Mouse (Mus musculus) lung, postnatal 4 days (tissue): ENCODE results near the gene Styx.

Experiments
- DNase-seq, 2 experiments: peaks; one replicate each; pipeline ENCODE4 v3.0.0; 2021

Gene Styx

DNA sequence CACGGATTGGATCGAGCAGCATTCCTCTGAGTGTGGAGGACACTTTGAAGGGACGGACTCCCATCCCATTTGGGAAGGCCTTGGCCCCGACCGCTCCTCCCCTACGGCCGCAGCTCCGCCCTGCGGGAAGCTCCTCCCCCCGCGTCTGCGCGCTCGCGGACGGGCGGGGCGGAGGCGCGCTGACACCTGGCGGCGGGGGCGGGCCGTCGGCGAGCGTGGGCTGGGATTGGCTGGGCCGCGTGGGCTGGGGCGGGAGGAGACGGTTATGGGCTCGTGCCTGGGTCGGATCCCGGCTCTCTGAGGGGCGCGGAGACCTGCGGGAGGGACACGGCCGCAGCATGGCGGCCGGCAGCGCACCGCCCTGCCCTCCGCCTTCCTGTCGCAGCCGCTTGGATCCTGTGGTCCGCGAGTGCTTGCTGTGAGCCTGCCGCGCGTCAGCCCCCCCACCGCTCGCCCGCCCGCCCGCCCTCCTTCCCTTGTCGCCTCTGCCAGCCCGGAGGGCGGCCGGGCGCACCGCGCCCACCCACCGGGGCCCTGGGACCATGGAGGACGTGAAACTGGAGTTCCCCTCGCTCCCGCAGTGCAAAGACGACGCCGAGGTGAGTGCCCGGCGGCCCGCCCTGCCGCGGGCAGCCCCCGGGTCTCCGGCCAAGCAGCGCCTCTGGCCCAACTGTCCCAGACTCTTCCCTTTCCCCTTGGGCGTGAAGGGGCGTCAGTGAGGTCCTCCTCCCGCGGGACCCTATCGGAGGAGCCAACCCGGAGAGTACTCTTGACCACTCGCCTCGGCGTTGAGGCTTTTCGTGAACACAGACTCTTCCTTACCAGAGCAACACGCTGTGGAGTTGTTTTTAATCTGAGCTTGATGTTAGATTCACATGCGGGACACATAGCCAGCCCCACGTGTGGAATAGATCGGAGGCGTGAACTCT, at the start of gene Styx:
Gene Styx, plus strand, starts transcription at position 163 of the 929 bp plus-strand sequence.
- peak; percentile 98 for DNase-seq

DNA sequence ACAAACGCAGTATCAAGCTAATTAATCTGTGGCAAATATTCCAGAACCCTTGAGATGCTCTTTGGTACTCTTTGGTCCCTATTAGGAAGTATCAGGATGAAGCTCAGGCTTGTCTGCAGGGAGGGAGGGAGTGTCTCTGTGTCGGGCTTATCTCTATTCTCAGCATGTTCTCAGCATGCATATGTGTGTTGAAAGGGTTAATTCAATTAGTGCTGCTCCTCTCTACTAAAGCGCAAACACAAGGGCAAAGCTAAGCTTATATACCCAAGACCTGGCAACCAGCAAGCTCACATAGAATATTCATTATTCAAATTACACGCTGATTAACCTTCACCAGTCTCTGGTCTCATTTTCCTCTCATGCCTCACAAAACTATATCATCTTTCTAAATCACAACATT, 47.0 kb upstream of the Styx start:
- DNase-seq: no peak

DNA sequence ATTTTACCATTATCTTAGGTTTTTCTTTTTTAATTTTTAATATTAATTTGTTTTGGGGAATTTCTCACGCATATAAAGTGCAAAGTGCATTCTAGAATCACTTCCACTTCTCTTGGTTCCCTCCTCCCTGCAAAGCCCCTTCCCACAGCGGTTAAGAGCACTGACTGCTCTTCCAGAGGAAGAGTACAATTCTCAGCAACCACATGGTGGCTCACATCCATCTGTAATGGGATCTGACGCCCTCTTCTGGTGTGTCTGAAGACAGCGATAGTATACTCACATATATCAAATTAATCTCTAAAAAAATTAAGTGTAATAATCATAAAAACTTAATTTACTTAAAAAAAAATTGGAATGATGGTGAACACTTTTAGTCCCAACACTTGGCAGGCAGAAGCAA, 46.5 kb upstream of the Styx start:
- no peak for DNase-seq

GRCm38 (mm10) chr14:45305852-45306251, 45.0 kb upstream of the Styx start:
- DNase-seq: no peak

DNA sequence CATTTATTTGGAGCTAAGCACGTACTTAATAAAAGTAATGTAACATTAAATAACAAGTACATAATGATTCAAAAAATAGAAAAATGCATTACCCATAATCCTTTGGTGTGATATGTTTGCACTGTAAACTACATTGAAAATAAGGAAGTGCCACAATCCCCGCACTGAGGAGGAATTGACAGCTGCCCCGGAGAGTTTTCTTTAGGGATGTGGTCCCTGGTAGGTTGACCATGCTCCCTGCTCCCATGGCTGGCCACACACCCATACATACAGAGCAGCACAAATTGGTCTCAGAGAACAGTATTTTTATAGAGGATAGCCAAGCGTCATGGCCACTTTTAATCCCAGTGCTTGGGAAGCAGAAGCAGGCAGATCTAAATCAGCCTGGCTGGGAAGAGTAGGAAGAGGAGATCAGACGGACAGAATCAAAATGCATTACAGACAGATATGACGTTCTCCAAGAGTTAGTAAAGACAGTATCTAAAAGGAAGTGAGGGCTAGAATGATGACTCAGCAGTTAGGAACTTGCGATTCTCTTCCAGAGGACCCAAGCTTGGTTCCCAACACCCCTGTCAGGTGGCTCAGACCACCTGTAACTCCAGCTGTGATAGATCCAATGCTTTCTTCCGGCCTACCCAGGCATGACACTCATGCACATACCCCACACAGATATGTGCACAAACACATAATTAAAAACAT, 43.1 kb upstream of the Styx start:
- DNase-seq: no peak

DNA sequence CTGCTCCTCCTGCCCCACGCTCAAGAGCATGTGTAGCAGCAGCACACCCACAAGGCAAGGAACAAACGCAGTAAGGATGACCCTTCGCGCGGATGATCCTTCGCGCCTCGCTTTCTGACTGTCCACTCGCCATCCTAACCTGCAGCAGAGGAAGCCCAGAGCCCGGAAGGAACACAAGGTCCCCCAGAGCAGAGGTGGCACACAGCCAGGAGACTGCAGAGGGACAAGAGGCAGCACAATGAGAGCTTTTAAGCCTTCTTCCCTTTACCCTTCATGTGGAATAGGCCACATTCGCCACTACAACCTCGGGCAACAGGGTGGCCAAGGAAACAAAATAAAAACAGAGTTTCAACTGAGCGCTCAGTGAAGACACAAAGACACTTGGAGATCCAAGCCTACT, 41.2 kb upstream of the Styx start:
- DNase-seq: peak in 1 of 2 experiments; percentile 27

DNA sequence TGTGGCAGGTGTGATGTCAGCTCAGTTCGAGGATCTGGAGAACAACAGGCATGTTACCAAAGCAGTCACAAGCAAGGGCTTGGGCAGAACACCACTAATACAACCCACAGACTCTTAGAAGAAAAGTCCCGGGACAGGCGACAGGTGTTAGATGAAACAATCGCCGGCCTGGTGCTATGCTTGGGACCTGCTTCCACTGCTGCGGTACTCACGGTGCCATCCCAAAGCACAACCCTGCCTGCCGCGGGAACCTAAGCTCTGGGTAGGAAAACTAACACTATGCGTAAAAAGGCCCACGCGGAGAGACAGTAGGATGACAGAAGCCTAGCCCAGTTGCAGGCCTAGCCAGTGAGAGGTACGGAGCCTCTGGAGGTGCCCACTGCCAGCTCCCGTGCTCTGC, 40.8 kb upstream of the Styx start:
- no peak for DNase-seq

- DNase-seq: no peak
Measured at GRCm38 (mm10) chr14:45316927-45317326, 34.0 kb upstream of the Styx start.

DNA sequence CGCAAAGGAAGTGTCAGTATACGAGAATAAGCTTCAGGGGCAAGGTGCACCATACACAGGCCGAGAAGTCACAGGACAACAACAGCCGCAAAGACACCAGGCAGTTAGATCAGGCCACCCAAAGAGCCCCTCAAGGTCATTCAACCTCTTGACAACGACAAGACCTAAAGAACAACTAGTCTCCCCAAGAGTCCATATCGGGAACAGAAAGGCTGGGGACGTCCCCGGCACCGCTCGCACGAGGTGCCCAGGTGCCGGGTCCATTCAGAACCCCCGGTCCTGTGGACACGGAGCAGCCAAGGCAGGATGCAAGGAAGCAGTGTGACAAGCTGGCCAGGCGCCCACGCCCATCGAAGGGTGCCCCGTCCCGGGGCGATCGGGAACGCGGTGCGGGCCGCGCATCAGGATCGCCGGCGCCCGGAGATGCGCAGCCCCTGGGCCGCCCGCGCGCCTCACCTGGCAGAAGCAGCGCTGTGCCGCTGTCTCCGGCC, 32.9 kb upstream of the Styx start:
- DNase-seq: no peak

- DNase-seq: peak; percentile 87 to 91
Measured at GRCm38 (mm10) chr14:45318426-45319236, 32.3 kb upstream of the Styx start, which contains the start of gene Ero1l. Gene Ero1l (minus strand): TSS chr14:45318771.

DNA sequence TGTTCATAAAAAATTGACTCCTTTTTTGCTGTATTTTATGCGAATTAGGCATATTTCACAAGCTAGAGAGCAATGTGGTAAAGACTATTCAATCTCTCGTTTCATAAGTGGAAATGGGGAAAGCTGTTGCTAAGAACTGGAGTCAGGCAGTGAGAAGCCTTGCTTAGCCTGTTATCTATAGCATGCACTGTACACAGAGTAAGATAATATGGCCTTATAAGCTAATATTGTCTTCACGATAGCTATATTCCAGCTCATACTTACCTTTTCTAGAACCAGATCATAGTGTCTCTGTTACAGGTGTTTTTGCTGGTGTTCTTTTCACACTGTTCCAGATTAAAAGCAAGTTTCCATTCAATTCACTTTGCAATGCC, 31.7 kb upstream of the Styx start:
- DNase-seq: no peak

GRCm38 (mm10) chr14:45320111-45320510, 30.8 kb upstream of the Styx start:
- DNase-seq: no peak

DNA sequence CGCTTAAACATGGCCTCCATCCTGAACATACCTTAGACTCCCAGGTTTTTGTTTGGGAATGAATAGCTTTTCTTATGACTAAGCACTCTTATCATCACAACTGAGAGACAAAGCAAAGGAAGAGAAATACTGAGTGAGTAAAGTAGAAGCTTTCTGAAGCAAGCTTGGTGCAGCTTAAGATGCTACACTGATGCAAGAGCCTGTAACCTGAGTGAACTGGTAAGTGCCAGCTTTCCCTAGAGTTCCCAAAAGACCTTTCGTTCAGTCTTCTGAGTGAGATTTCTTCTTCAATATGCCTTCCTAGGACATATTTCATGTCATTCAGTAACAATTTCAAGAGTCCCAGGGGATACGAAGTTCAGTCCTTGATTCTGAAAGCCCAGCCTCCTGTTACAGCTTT, 29.8 kb upstream of the Styx start:
- DNase-seq: no peak

GRCm38 (mm10) chr14:45321622-45322021, 29.3 kb upstream of the Styx start:
- no peak for DNase-seq

- DNase-seq: no peak
Measured at GRCm38 (mm10) chr14:45322450-45322849, 28.4 kb upstream of the Styx start.

DNA sequence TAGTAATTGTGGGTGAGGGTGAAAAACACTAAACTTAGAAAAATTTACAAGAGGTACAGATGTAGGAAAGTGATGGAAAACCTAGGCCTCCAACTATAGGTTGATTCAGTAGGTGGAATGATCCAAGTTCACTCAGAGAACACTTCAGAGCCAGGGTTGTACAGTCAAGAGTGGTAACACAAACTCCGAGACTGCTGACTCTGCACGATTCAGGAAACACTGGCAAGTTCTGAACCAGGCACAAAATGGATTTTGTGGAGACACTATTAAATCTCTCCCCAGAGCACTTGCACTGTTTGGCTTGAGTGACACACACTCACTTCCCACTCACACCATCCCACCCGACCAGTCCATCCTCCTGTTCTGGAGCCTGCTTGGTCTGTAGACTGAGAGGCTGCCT, 27.6 kb upstream of the Styx start:
- no peak for DNase-seq

DNA sequence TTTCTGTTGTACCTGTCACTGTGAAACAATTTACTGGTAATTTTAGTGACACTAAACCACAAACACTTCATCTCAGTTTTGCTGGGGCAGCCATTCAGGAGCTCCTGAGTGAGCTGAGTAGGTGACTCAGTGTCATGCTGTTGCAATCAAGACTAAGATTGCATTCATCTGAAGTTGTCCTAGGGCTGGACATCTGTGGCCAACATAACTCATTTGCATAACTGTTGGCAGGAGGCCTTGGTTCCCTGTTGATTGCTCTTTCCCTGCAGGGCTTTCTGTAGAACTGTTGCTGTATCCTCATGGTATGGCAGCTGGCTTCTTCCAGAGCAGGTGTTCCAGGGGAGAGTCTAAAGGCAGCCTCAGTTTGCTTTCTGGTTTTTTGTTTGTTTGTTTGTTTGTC, 25.4 kb upstream of the Styx start:
- peak; percentile 39 to 41 for DNase-seq

- no peak for DNase-seq
Measured at GRCm38 (mm10) chr14:45328072-45328713, 22.7 kb upstream of the Styx start.

DNA sequence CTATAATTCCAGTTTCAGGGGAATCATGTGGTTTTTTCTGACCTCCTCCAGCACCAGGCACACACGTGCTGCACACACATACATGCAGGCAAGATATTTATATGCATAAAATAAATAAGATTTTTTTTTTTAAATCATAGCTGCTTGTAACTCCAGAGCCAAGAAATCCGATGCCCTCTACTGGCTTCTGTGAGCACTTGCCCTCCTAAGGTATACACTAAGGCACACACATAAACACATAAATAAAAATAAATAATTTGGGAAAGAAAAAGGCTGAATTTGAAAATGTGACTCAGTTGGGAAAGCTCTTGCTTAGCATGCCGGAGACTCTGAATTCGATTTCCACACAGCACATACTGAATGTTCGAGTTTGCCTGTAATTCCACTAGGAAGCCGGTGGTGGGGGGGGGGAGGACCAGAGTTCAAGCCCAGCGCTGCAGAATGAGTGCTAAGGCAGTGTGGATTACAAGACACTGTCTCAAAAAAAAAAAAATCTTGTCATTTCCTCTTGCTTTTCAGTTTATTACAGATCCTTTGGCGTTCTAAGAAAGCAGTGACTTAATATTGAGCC, 21.8 kb upstream of the Styx start:
- peak in 1 of 2 experiments; percentile 10 for DNase-seq

DNA sequence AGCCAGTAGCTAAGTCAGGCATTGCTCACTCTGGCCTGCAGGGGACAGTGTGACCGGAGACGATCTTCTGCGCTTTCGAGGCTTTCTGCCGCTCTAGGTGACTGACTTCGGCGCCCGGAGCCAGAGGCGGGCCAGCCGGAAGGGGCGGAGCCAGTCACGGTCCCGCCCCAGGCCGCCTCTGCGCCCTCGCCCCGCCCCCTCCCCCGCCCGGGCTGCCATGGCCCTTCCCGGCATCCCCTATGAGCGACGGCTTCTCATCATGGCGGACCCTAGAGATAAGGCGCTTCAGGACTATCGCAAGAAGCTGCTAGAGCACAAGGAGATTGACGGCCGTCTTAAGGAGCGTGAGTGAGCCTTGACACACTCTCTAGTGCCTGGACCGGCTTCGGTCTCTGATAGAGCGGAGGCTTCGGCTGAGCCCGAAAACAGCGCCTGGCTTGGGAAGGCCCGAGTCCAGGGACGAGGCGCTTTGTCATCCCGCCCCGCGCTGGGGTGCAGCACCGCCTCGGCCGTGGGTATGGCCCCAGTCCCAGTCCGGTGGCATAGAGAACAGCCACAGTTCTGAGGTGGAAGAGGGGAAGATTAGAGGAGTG, 21.2 kb upstream of the Styx start, which contains the start of gene Psmc6:
Gene Psmc6, plus strand, starts transcription at position 200 of the 593 bp plus-strand sequence.
- peak; percentile 93 to 96 for DNase-seq
